7 mouse cellular contexts compared by ENCODE assay signal in the genomic region with DNA sequence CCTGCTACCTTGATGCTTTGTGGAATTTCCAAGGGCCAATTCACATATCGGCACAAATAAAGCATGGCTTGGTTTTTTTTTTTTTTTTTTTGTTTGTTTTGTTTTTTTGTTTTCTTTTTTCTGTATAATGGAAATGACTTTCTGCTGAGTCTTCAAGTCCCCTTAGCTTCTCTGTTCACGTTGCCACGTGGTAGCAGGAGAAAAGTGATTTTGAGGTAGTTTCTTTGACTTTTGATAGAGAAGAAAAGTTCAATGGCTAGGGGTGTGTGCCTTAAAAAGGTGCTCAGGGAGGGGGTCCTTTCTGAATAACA.
DNase-seq lines count a peak whose midpoint lies in the region; ATAC-seq lines count a peak whose summit lies in the region.

No protein-coding gene starts in this region.

- no peaks in the 10 kb centered on the region for H3K36me3 ChIP-seq in lung, embryonic 16.5 days (ENCODE audit: control insufficient read depth, insufficient read depth, low read length)
- no peaks in the 10 kb centered on the region for H3K36me3 ChIP-seq in forebrain, embryonic 13.5 days (ENCODE audit: poor library complexity, severe bottlenecking)
- H3K36me3 ChIP-seq in limb, embryonic 15.5 days, result no peaks in the 10 kb centered on the region
- H3K36me3 ChIP-seq in stomach, embryonic 15.5 days, result no peaks in the 10 kb centered on the region

- peaks cover 9% of the 10 kb centered on the region for H3K4me1 ChIP-seq in lung, embryonic 16.5 days (replicated peaks; ENCODE audit: control insufficient read depth, insufficient read depth, low read length)
- peaks cover 14% of the 10 kb centered on the region for H3K4me1 ChIP-seq in forebrain, embryonic 13.5 days
- H3K4me1 ChIP-seq in limb, embryonic 15.5 days, result no peaks in the 10 kb centered on the region
- H3K4me1 ChIP-seq in stomach, embryonic 15.5 days, result no peaks in the 10 kb centered on the region

- 35% methylated on average over 3 of the region's 3 CpGs for WGBS in lung, embryonic 16.5 days
- 4% methylated on average over 3 of the region's 3 CpGs for WGBS in forebrain, embryonic 13.5 days
- WGBS in limb, embryonic 15.5 days, result 24% methylated on average over 3 of the region's 3 CpGs
- 44% methylated on average over 3 of the region's 3 CpGs for WGBS in stomach, embryonic 15.5 days

- H3K9ac ChIP-seq in lung, embryonic 16.5 days (ENCODE audit: low read length), result no peak overlapping the region; the same call in 1 of the 2 replicates
- peak overlapping the region; percentile 73 for H3K9ac ChIP-seq in forebrain, embryonic 13.5 days
- no peak overlapping the region for H3K9ac ChIP-seq in limb, embryonic 15.5 days
- no peak overlapping the region for H3K9ac ChIP-seq in stomach, embryonic 15.5 days

- H3K4me2 ChIP-seq in lung, embryonic 16.5 days (ENCODE audit: low read depth, low read length), result peak overlapping the region; percentile 75
- peak overlapping the region; percentile 83 for H3K4me2 ChIP-seq in forebrain, embryonic 13.5 days
- H3K4me2 ChIP-seq in limb, embryonic 15.5 days, result peak overlapping the region; percentile 83
- H3K4me2 ChIP-seq in stomach, embryonic 15.5 days, result peak overlapping the region; percentile 71

- no peak for DNase-seq in lung, postnatal 25 days (ENCODE audit: low spot score)
- DNase-seq in adipocyte (ENCODE audit: low spot score), result no peak
- no peak for DNase-seq in left cerebral cortex, adult 18-20 months (ENCODE audit: low spot score in 2 of 2)

- no peak for ATAC-seq in lung, embryonic 16.5 days (ENCODE audit: low read depth)
- no peak for ATAC-seq in forebrain, embryonic 13.5 days
- ATAC-seq in limb, embryonic 15.5 days (ENCODE audit: insufficient number of reproducible peaks, low FRiP score, low TSS enrichment, low read depth), result no peak
- no peak for ATAC-seq in stomach, embryonic 15.5 days (ENCODE audit: insufficient read depth, low FRiP score, low read depth)

- H3K27me3 ChIP-seq in lung, embryonic 16.5 days (ENCODE audit: control insufficient read depth, insufficient read depth, low read depth, low read length), result no peaks in the 10 kb centered on the region
- no peaks in the 10 kb centered on the region for H3K27me3 ChIP-seq in forebrain, embryonic 13.5 days
- H3K27me3 ChIP-seq in limb, embryonic 15.5 days, result no peaks in the 10 kb centered on the region
- H3K27me3 ChIP-seq in stomach, embryonic 15.5 days (replicated peaks), result no peaks in the 10 kb centered on the region

- no peaks in the 10 kb centered on the region for H3K9me3 ChIP-seq in lung, embryonic 16.5 days (ENCODE audit: control insufficient read depth, low read length)
- no peaks in the 10 kb centered on the region for H3K9me3 ChIP-seq in forebrain, embryonic 13.5 days (replicated peaks)
- H3K9me3 ChIP-seq in limb, embryonic 15.5 days, result no peaks in the 10 kb centered on the region
- no peaks in the 10 kb centered on the region for H3K9me3 ChIP-seq in stomach, embryonic 15.5 days

- H3K4me3 ChIP-seq in lung, embryonic 16.5 days (ENCODE audit: low read length), result peak overlapping the region; percentile 59
- H3K4me3 ChIP-seq in forebrain, embryonic 13.5 days, result peak overlapping the region; percentile 50
- H3K4me3 ChIP-seq in limb, embryonic 15.5 days, result peak overlapping the region; percentile 53
- peak overlapping the region; percentile 50 for H3K4me3 ChIP-seq in stomach, embryonic 15.5 days (replicated peaks)

- peak overlapping the region; percentile 74; the same call in 1 of the 2 replicates for H3K27ac ChIP-seq in lung, embryonic 16.5 days (ENCODE audit: low read length)
- no peak overlapping the region for H3K27ac ChIP-seq in forebrain, embryonic 13.5 days
- peak overlapping the region; percentile 89; the same call in 1 of the 2 replicates for H3K27ac ChIP-seq in limb, embryonic 15.5 days
- peak overlapping the region; percentile 75; the same call in 1 of the 2 replicates for H3K27ac ChIP-seq in stomach, embryonic 15.5 days
